12 mouse cellular contexts compared by ENCODE assay signal in genomic region chr14:54756382-54756781, GRCm38 (mm10). TPM values are rescaled to one million over a fixed set of nuclear protein-coding genes. Genes with fewer than 3 reads are reported as not detected.
DNase-seq lines count a peak whose midpoint lies in the region; ATAC-seq and TF ChIP-seq lines count a peak whose summit lies in the region.
"Had no signal": no experiment of that assay in that cellular context is flagged by ENCODE, and none has a peak within 500 bp of the region (broad histone marks: within the 10 kb centered on the region; RNA-seq: fewer than 3 reads in every experiment).

No protein-coding gene starts in this region.

- DNase-seq in kidney, adult 2 months: peak; percentile 51
- DNase-seq in kidney, adult 8-10 months: no peak
- DNase-seq in MEL (ENCODE audit: low read depth, low spot score): peak; percentile 32
- DNase-seq in thymus, adult 2 months: no peak
- no peak for DNase-seq in ovary, postnatal 14 days (ENCODE audit: low spot score)
- DNase-seq in frontal cortex, postnatal 25 days (ENCODE audit: low spot score in 2 of 2): no peak
- DNase-seq: cerebellum, adult 11 months; thymus, adult 18-20 months had no signal

- ATAC-seq in erythroblast, adult 5-6 weeks (replicated peaks; ENCODE audit: low FRiP score, poor library complexity, severe bottlenecking): 0 out of 2 replicates have a peak, but pooled peaks have one; percentile 15
- peak; percentile 57; the same call in 1 of the 2 replicates for ATAC-seq in liver, embryonic 15.5 days (ENCODE audit: insufficient read depth)

- TF ChIP-seq CTCF in kidney, adult 2 months (conservative IDR thresholded peaks at IDR 0.05; ENCODE audit: insufficient read depth, insufficient read length, low read depth, low read length): no peak
- no peak for TF ChIP-seq CTCF in MEL (IDR thresholded peaks at IDR 0.05 in 2 of 3, conservative IDR thresholded peaks at IDR 0.05 in 1 of 3; ENCODE audit: control insufficient read depth in 1 of 3, insufficient read depth in 1 of 3, low read depth in 2 of 3, low read length in 3 of 3, poor library complexity in 1 of 3, severe bottlenecking in 1 of 3)
- no peak for TF ChIP-seq CTCF in thymus, adult 2 months (IDR thresholded peaks at IDR 0.05; ENCODE audit: borderline replicate concordance, control insufficient read depth, extremely low read depth, insufficient read depth, low read length, poor library complexity)

- H3K9me3 ChIP-seq in MEL (replicated peaks; ENCODE audit: insufficient read depth, low read length): no peaks in the 10 kb centered on the region
- no peaks in the 10 kb centered on the region for H3K9me3 ChIP-seq in liver, embryonic 15.5 days (replicated peaks)
- H3K9me3 ChIP-seq: heart, embryonic 13.5 days had no signal

- no peak overlapping the region for H3K4me2 ChIP-seq in liver, embryonic 15.5 days
- H3K4me2 ChIP-seq: heart, embryonic 13.5 days had no signal

- H3K79me2 ChIP-seq in MEL (ENCODE audit: control insufficient read depth, insufficient read depth, low read length, poor library complexity): no peaks in the 10 kb centered on the region

- no peak overlapping the region for H3K4me3 ChIP-seq in kidney, adult 2 months (ENCODE audit: insufficient read depth, low read depth, low read length)
- H3K4me3 ChIP-seq in MEL (ENCODE audit: control insufficient read depth in 1 of 2, insufficient read depth in 1 of 2, low read depth in 2 of 2, low read length in 2 of 2): no peak overlapping the region
- H3K4me3 ChIP-seq in liver, embryonic 15.5 days (replicated peaks): no peak overlapping the region
- no peak overlapping the region for H3K4me3 ChIP-seq in thymus, adult 2 months (ENCODE audit: control insufficient read depth, insufficient read depth, low read length)
- H3K4me3 ChIP-seq: heart, embryonic 13.5 days had no signal

- no peak for TF ChIP-seq POLR2A in kidney, adult 2 months (IDR thresholded peaks at IDR 0.05; ENCODE audit: low read depth, low read length)
- TF ChIP-seq POLR2A in MEL (IDR thresholded peaks at IDR 0.05; ENCODE audit: control insufficient read depth in 1 of 2, insufficient read depth in 1 of 2, low read depth in 1 of 2, low read length in 2 of 2, poor library complexity in 1 of 2): no peak
- TF ChIP-seq POLR2A in thymus, adult 2 months (IDR thresholded peaks at IDR 0.05; ENCODE audit: control insufficient read depth, extremely low read depth, insufficient read depth, low read length, poor library complexity): no peak

- 56% methylated on average over 6 of the region's 6 CpGs for WGBS in kidney, adult 2 months
- WGBS in liver, embryonic 15.5 days (ENCODE audit: insufficient replicate concordance): 32% methylated on average over 6 of the region's 6 CpGs
- WGBS in thymus, adult 2 months: 42% methylated on average over 6 of the region's 6 CpGs

- peaks cover 3% of the 10 kb centered on the region; the same call in 1 of the 2 replicates for H3K4me1 ChIP-seq in kidney, adult 2 months (ENCODE audit: control insufficient read depth, insufficient read depth, low read length)
- H3K4me1 ChIP-seq in MEL (ENCODE audit: control insufficient read depth in 1 of 2, insufficient read depth in 2 of 2, low read length in 2 of 2): peaks cover 16 to 32% of the 10 kb centered on the region in 2 experiments
- H3K4me1 ChIP-seq in liver, embryonic 15.5 days (replicated peaks): no peaks in the 10 kb centered on the region; the same call in 1 of the 2 replicates
- no peaks in the 10 kb centered on the region for H3K4me1 ChIP-seq in thymus, adult 2 months (replicated peaks; ENCODE audit: control insufficient read depth, insufficient read depth, low read length)

- no peaks in the 10 kb centered on the region for H3K36me3 ChIP-seq in kidney, adult 2 months (ENCODE audit: control insufficient read depth, insufficient read depth, low read length)
- H3K36me3 ChIP-seq in MEL (ENCODE audit: control insufficient read depth in 1 of 2, insufficient read depth in 2 of 2, low read length in 2 of 2): peaks cover 0 to 25% of the 10 kb centered on the region in 2 experiments; a peak in 2 of 4 replicates
- H3K36me3 ChIP-seq in liver, embryonic 15.5 days (replicated peaks): no peaks in the 10 kb centered on the region
- no peaks in the 10 kb centered on the region for H3K36me3 ChIP-seq in thymus, adult 2 months (ENCODE audit: control insufficient read depth, insufficient read depth, low read length)
- H3K36me3 ChIP-seq: heart, embryonic 13.5 days had no signal

- TF ChIP-seq EP300 in MEL (IDR thresholded peaks at IDR 0.05; ENCODE audit: low read depth in 1 of 2, low read length in 2 of 2): no peak

- peak overlapping the region; percentile 5; the same call in 1 of the 2 replicates for H3K27ac ChIP-seq in kidney, adult 2 months (ENCODE audit: insufficient read depth, low read depth, low read length)
- no peak overlapping the region for H3K27ac ChIP-seq in MEL (ENCODE audit: control insufficient read depth, low read depth, low read length)
- H3K27ac ChIP-seq in liver, embryonic 15.5 days (replicated peaks): peak overlapping the region; percentile 38; the same call in 1 of the 2 replicates
- no peak overlapping the region for H3K27ac ChIP-seq in thymus, adult 2 months (ENCODE audit: control insufficient read depth, insufficient read depth, low read length)
- H3K27ac ChIP-seq: heart, embryonic 13.5 days had no signal

- no peak overlapping the region for H3K9ac ChIP-seq in MEL (ENCODE audit: control insufficient read depth, low read depth, low read length, poor library complexity, severe bottlenecking)
- no peak overlapping the region for H3K9ac ChIP-seq in liver, embryonic 15.5 days
- H3K9ac ChIP-seq: heart, embryonic 13.5 days had no signal

- no peak for TF ChIP-seq RAD21 in MEL (IDR thresholded peaks at IDR 0.05; ENCODE audit: low read depth, low read length)

- no peaks in the 10 kb centered on the region for H3K27me3 ChIP-seq in kidney, adult 2 months (replicated peaks; ENCODE audit: control insufficient read depth, insufficient read depth, low read length)
- no peaks in the 10 kb centered on the region; a peak in 1 of 4 replicates for H3K27me3 ChIP-seq in MEL (ENCODE audit: control insufficient read depth in 1 of 2, insufficient read depth in 2 of 2, low read length in 2 of 2)
- no peaks in the 10 kb centered on the region for H3K27me3 ChIP-seq in liver, embryonic 15.5 days
- H3K27me3 ChIP-seq in thymus, adult 2 months (ENCODE audit: control insufficient read depth, insufficient read depth, low read length): no peaks in the 10 kb centered on the region
- H3K27me3 ChIP-seq: heart, embryonic 13.5 days had no signal

TF ChIP-seq in MEL, 35 proteins besides CTCF, POLR2A, EP300 and RAD21 (continues in another document):
- TF ChIP-seq NRF1 (IDR thresholded peaks at IDR 0.05; ENCODE audit: insufficient read depth, low read depth, low read length, poor library complexity, severe bottlenecking) (no peak), MAZ (IDR thresholded peaks at IDR 0.05; ENCODE audit: low read depth, low read length) (no peak), MEF2A (IDR thresholded peaks at IDR 0.05; ENCODE audit: extremely low read depth, insufficient replicate concordance, low read depth, low read length, poor library complexity, severe bottlenecking) (no peak), POLR2AphosphoS5 (IDR thresholded peaks at IDR 0.05; ENCODE audit: borderline replicate concordance, low read depth, low read length) (no peak), MAFK (IDR thresholded peaks at IDR 0.05; ENCODE audit: borderline replicate concordance, low read depth, low read length) (0 out of 2 replicates have a peak, but pooled peaks have one; percentile 46), MYC (IDR thresholded peaks at IDR 0.05; ENCODE audit: low read depth, low read length) (0 out of 2 replicates have a peak, but pooled peaks have one; percentile 23)

RNA-seq across cellular contexts. Expression of gene Slc7a8, which starts 25.4 kb away (rescaled TPM):
- 333 and 352 TPM in 2 replicates for polyA plus RNA-seq in kidney, adult 2 months (2012; rRNA removed)
- 0.07 and 0.08 TPM in 2 replicates for total RNA-seq in MEL (2012; rRNA removed)
- polyA plus RNA-seq in MEL (2012; ENCODE audit: insufficient read depth in 1 of 2, insufficient read length in 2 of 2, low read depth in 1 of 2, low replicate concordance in 2 of 2, missing spikeins in 1 of 2): under 1 TPM in 1 of 2 experiments, not detected in 1; 0.29 TPM
- 7.7 and 10.8 TPM in 2 replicates for total RNA-seq in erythroblast, adult 5-6 weeks (2015; ENCODE audit: low replicate concordance)
- 1.4 and 1.8 TPM in 2 replicates for total RNA-seq in erythroblast, adult 5-6 weeks (2017; ENCODE audit: low replicate concordance)
- polyA plus RNA-seq in liver, embryonic 15.5 days (2015; fragmentation: Nextera tagmentation; extraction: Ambion mirVana): 3.0 and 3.5 TPM in 2 replicates
- 10.0 and 11.6 TPM in 2 replicates for polyA plus RNA-seq in thymus, adult 2 months (2012; rRNA removed)

RNA-seq across cellular contexts. Expression of gene Cebpe, which starts 44.4 kb away (rescaled TPM):
- polyA plus RNA-seq in kidney, adult 2 months (2012; rRNA removed): 0.20 and 0.30 TPM in 2 replicates
- not detected in 2 replicates for total RNA-seq in MEL (2012; rRNA removed)
- polyA plus RNA-seq in MEL (2012; ENCODE audit: insufficient read depth in 1 of 2, insufficient read length in 2 of 2, low read depth in 1 of 2, low replicate concordance in 2 of 2, missing spikeins in 1 of 2): under 1 TPM in 1 of 2 experiments, not detected in 1; 0.32 TPM
- 22.4 and 29.4 TPM in 2 replicates for total RNA-seq in erythroblast, adult 5-6 weeks (2015; ENCODE audit: low replicate concordance)
- 27.7 and 53.0 TPM in 2 replicates for total RNA-seq in erythroblast, adult 5-6 weeks (2017; ENCODE audit: low replicate concordance)
- 10.6 and 12.6 TPM in 2 replicates for polyA plus RNA-seq in liver, embryonic 15.5 days (2015; fragmentation: Nextera tagmentation; extraction: Ambion mirVana)
- polyA plus RNA-seq in thymus, adult 2 months (2012; rRNA removed): 2.1 and 2.7 TPM in 2 replicates
- polyA plus RNA-seq: frontal cortex, adult 2 months; heart, embryonic 13.5 days had no signal

RNA-seq across cellular contexts. Expression of gene Rnf212b, which starts 57.6 kb away (rescaled TPM):
- polyA plus RNA-seq in kidney, adult 2 months (2012; rRNA removed): 7.4 and 7.6 TPM in 2 replicates
- not detected in 2 replicates for total RNA-seq in MEL (2012; rRNA removed)
- polyA plus RNA-seq in MEL (2012; ENCODE audit: insufficient read depth in 1 of 2, insufficient read length in 2 of 2, low read depth in 1 of 2, low replicate concordance in 2 of 2, missing spikeins in 1 of 2): not detected
- total RNA-seq in erythroblast, adult 5-6 weeks (2015; ENCODE audit: low replicate concordance): not detected in 2 replicates
- total RNA-seq in erythroblast, adult 5-6 weeks (2017; ENCODE audit: low replicate concordance): 1.0 TPM in 1 of 2 replicates, not detected in the other
- polyA plus RNA-seq in liver, embryonic 15.5 days (2015; fragmentation: Nextera tagmentation; extraction: Ambion mirVana): not detected in 2 replicates
- polyA plus RNA-seq in thymus, adult 2 months (2012; rRNA removed): 0.15 TPM in 1 of 2 replicates, not detected in the other
- polyA plus RNA-seq: frontal cortex, adult 2 months; heart, embryonic 13.5 days had no signal

RNA-seq across cellular contexts. Expression of gene Gm29776, which starts 57.7 kb away (rescaled TPM):
- polyA plus RNA-seq in kidney, adult 2 months (2012; rRNA removed): 0.16 and 0.20 TPM in 2 replicates
- total RNA-seq in MEL (2012; rRNA removed): not detected in 2 replicates
- polyA plus RNA-seq in MEL (2012; ENCODE audit: insufficient read depth in 1 of 2, insufficient read length in 2 of 2, low read depth in 1 of 2, low replicate concordance in 2 of 2, missing spikeins in 1 of 2): not detected
- not detected in 2 replicates for total RNA-seq in erythroblast, adult 5-6 weeks (2015; ENCODE audit: low replicate concordance)
- total RNA-seq in erythroblast, adult 5-6 weeks (2017; ENCODE audit: low replicate concordance): not detected in 2 replicates
- polyA plus RNA-seq in liver, embryonic 15.5 days (2015; fragmentation: Nextera tagmentation; extraction: Ambion mirVana): 0.05 TPM in 1 of 2 replicates, not detected in the other
- 0.09 and 0.14 TPM in 2 replicates for polyA plus RNA-seq in thymus, adult 2 months (2012; rRNA removed)

Comparison
In these comparisons a context has a peak if more than half of its experiments do, and no peak if none do; other contexts are left out.
1. DNase-seq: peak in kidney, adult 2 months (single experiment) and MEL (single experiment); none in kidney, adult 8-10 months (0 of 2), thymus, adult 2 months (single experiment), ovary, postnatal 14 days (single experiment) and frontal cortex, postnatal 25 days (0 of 2).
2. H3K27ac ChIP-seq: peak in kidney, adult 2 months (single experiment) and liver, embryonic 15.5 days (single experiment); none in MEL (single experiment) and thymus, adult 2 months (single experiment).
3. RNA of gene Slc7a8, which starts 25.4 kb away (polyA plus RNA-seq): 333 to 352 TPM in kidney, adult 2 months; 10.0 to 11.6 TPM in thymus, adult 2 months, 3.0 to 3.5 TPM in liver, embryonic 15.5 days and 0.29 TPM in MEL; every median in the first group is over 10 times any median in the second.